Mouse (Mus musculus) heart, embryonic 14.5 days (tissue): ENCODE measurements at regions not wholly inside any gene's neighbourhood (a gene's known extent, or its start where the extent isn't known, plus 50 kb on each side); places are given as distances from the start of the nearest gene placed in this dataset.

Source experiments
- ATAC-seq: fragments of 200-750 bp; cut with Nextera tagmentation; 2 replicates; pipeline ENCODE4 v1.8.0; 2017; ENCODE audit warnings: low read depth, moderate TSS enrichment; ENCODE audit not compliant: insufficient number of reproducible peaks, insufficient read depth, low FRiP score
- H3K27ac ChIP-seq, 2 experiments: fragments of 200-500 bp in 1 of 2; fragments of 300-500 bp in 1 of 2; sonication (generic) in 1 of 2; replicated peaks in 1 of 2; 2 replicates each; pipeline ENCODE4 v1.5.1; 2012 to 2014; ENCODE audit warnings: low read depth in 2 of 2, low read length in 2 of 2, control low read depth in 1 of 2, mild to moderate bottlenecking in 1 of 2, mixed read lengths in 1 of 2; ENCODE audit not compliant: control insufficient read depth in 1 of 2, insufficient read depth in 1 of 2
- H3K27me3 ChIP-seq: fragments of 300-500 bp; sonication (generic); 2 replicates; pipeline ENCODE4 v1.6.1; 2014; ENCODE audit warnings: mild to moderate bottlenecking, low read length, control low read depth; ENCODE audit not compliant: control insufficient read depth, insufficient read depth
- H3K36me3 ChIP-seq: fragments of 300-500 bp; sonication (generic); 2 replicates; pipeline ENCODE4 v1.6.1; 2014; ENCODE audit warnings: mild to moderate bottlenecking, control low read depth, low read length, mixed read lengths; ENCODE audit not compliant: control insufficient read depth, insufficient read depth
- H3K4me1 ChIP-seq, 2 experiments: fragments of 200-500 bp in 1 of 2; fragments of 300-500 bp in 1 of 2; sonication (generic) in 1 of 2; 2 replicates each; pipeline ENCODE4 v1.6.1; 2012 to 2014; ENCODE audit warnings: low read length in 2 of 2, control low read depth in 1 of 2, mixed read lengths in 1 of 2; ENCODE audit not compliant: control insufficient read depth in 2 of 2, insufficient read depth in 2 of 2
- H3K4me2 ChIP-seq: fragments of 300-500 bp; sonication (generic); 2 replicates; pipeline ENCODE4 v1.6.1; 2014; ENCODE audit warnings: mild to moderate bottlenecking, low read length
- H3K4me3 ChIP-seq, 2 experiments: fragments of 200-500 bp in 1 of 2; fragments of 300-500 bp in 1 of 2; sonication (generic) in 1 of 2; 2 replicates each; pipeline ENCODE4 v1.5.1; 2012 to 2014; ENCODE audit warnings: low read length in 2 of 2, mild to moderate bottlenecking in 2 of 2, control low read depth in 1 of 2, low read depth in 1 of 2, moderate library complexity in 1 of 2; ENCODE audit not compliant: control insufficient read depth in 1 of 2, insufficient read depth in 1 of 2
- H3K9ac ChIP-seq: fragments of 300-500 bp; sonication (generic); 2 replicates; pipeline ENCODE4 v1.6.1; 2014; ENCODE audit warnings: mild to moderate bottlenecking, low read length
- H3K9me3 ChIP-seq: fragments of 300-500 bp; sonication (generic); 2 replicates; pipeline ENCODE4 v1.6.1; 2016; ENCODE audit warnings: low read length, control low read depth; ENCODE audit not compliant: control insufficient read depth
- WGBS: fragments of 180-500 bp; shearing (Covaris S2); extraction: QIAGEN DNeasy Blood & Tissue Kit; methylation state at CpG from one replicate; pipeline ENCODE4 v1.1.7; 2014; 5-methylcytosine and 5-hydroxymethylcytosine counted together

- ATAC-seq = no peak
- 71% methylated on average over 7 of the region's 7 CpGs for WGBS
- no peak overlapping the region for H3K4me2 ChIP-seq
- H3K9me3 ChIP-seq = no peaks in the 10 kb centered on the region
- no peaks in the 10 kb centered on the region for H3K36me3 ChIP-seq
- no peak overlapping the region for H3K27ac ChIP-seq
- H3K4me1 ChIP-seq = no peaks in the 10 kb centered on the region
- no peak overlapping the region for H3K9ac ChIP-seq
- H3K27me3 ChIP-seq = no peaks in the 10 kb centered on the region
- H3K4me3 ChIP-seq = no peak overlapping the region
Measured at GRCm38 (mm10) chr10:96293622-96294021, 157.2 kb downstream of the Gm5426 start.

DNA sequence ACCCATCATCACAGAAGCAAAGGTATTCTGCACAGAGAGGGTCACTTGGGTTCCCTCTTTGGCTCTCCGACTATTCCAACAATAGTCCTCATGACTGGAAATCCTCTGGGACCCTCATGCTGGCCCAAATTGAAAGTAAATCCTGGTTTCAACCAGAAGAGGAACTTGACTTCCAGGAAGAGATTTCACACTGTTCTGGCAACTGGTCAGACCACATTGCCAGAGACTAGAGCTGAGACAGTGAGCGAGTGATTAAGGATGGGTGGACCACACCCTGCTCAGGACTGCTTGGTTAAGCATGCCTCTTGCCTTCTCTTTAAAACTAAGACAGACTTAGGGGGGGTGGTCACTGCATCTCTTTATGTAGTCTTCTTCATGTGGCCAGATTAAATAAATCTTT, 158.3 kb downstream of the Gm5426 start:
- WGBS = 66% methylated on average over 2 of the region's 2 CpGs
- Histone ChIP-seq H3K27me3 (no peaks in the 10 kb centered on the region), H3K4me1 (no peaks in the 10 kb centered on the region), H3K9me3 (no peaks in the 10 kb centered on the region), H3K4me2 (no peak overlapping the region), H3K4me3 (no peak overlapping the region), H3K9ac (no peak overlapping the region), H3K36me3 (no peaks in the 10 kb centered on the region), H3K27ac (no peak overlapping the region)
- no peak for ATAC-seq

- H3K4me2 ChIP-seq = no peak overlapping the region
- no peaks in the 10 kb centered on the region for H3K9me3 ChIP-seq
- H3K4me3 ChIP-seq = no peak overlapping the region
- no peaks in the 10 kb centered on the region for H3K36me3 ChIP-seq
- WGBS = 91% methylated on average over 4 of the region's 4 CpGs
- no peak for ATAC-seq
- H3K4me1 ChIP-seq = no peaks in the 10 kb centered on the region
- H3K27ac ChIP-seq = no peak overlapping the region
- H3K9ac ChIP-seq = no peak overlapping the region
- H3K27me3 ChIP-seq = no peaks in the 10 kb centered on the region
Measured at GRCm38 (mm10) chr10:96297658-96298057, 161.3 kb downstream of the Gm5426 start.

DNA sequence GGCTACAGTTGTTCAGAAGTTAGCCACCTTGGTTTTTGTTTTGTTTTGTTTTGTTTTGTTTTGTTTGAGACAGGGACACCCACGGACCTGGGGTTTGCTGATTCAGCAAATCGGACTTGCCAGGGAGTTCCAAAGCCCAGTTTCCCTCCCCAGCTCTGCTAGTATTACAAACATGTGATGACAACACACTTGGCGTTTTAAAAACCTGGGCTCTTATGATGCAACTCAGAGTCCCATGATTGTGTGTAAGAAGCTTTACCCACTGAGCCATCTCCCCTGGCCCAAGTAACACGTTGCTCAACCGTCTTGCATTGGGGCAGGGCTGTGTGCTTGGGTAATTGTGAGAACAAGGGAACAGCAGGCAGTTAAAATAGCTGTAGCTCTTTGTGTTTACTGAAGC, 162.2 kb downstream of the Gm5426 start:
- H3K27me3 ChIP-seq = no peaks in the 10 kb centered on the region
- no peak overlapping the region for H3K4me3 ChIP-seq
- H3K9me3 ChIP-seq = no peaks in the 10 kb centered on the region
- H3K27ac ChIP-seq = no peak overlapping the region
- 77% methylated on average over 5 of the region's 5 CpGs for WGBS
- no peak for ATAC-seq
- H3K9ac ChIP-seq = no peak overlapping the region
- no peaks in the 10 kb centered on the region for H3K36me3 ChIP-seq
- no peak overlapping the region for H3K4me2 ChIP-seq
- no peaks in the 10 kb centered on the region for H3K4me1 ChIP-seq

GRCm38 (mm10) chr10:96305701-96306100, 169.3 kb downstream of the Gm5426 start:
- H3K4me2 ChIP-seq = no peak overlapping the region
- no peaks in the 10 kb centered on the region for H3K36me3 ChIP-seq
- H3K9me3 ChIP-seq = no peaks in the 10 kb centered on the region
- H3K27me3 ChIP-seq = no peaks in the 10 kb centered on the region
- H3K4me1 ChIP-seq = no peaks in the 10 kb centered on the region
- 75% methylated on average over 7 of the region's 7 CpGs for WGBS
- no peak for ATAC-seq
- no peak overlapping the region for H3K9ac ChIP-seq
- no peak overlapping the region for H3K4me3 ChIP-seq
- H3K27ac ChIP-seq = no peak overlapping the region

- ATAC-seq = no peak
- Histone ChIP-seq H3K36me3 (no peaks in the 10 kb centered on the region), H3K9ac (no peak overlapping the region), H3K27ac (no peak overlapping the region), H3K4me1 (no peaks in the 10 kb centered on the region), H3K9me3 (peaks cover 15% of the 10 kb centered on the region), H3K4me3 (no peak overlapping the region), H3K4me2 (no peak overlapping the region), H3K27me3 (no peaks in the 10 kb centered on the region)
- WGBS = 29% methylated on average over 7 of the region's 7 CpGs
Measured at GRCm38 (mm10) chr10:96308713-96309445, 172.5 kb downstream of the Gm5426 start.

GRCm38 (mm10) chr10:96309766-96310165, 173.4 kb downstream of the Gm5426 start:
- peaks cover 17% of the 10 kb centered on the region for H3K9me3 ChIP-seq
- 75% methylated on average over 4 of the region's 4 CpGs for WGBS

DNA sequence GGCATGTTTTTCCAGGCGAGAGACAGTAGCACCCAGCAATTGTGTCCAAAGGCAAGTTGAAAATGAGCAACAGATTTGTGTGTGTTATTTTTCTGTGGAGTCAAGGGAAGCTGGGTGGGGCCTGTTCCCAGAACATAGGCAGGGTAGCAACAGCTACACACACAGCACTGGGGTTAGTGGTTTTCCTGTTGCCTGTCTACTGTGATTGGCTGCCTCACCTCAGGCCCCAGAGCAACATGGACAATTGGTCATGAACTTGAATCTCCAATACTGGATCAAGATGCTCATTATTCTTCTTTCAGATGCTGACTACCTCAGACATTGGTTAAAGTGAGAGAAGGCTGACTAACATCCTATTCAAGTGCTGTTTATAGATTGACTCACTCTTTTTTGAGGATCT, 188.9 kb downstream of the Gm5426 start:
- Histone ChIP-seq H3K4me1 (no peaks in the 10 kb centered on the region), H3K4me2 (no peak overlapping the region), H3K36me3 (no peaks in the 10 kb centered on the region), H3K27me3 (no peaks in the 10 kb centered on the region), H3K9me3 (no peaks in the 10 kb centered on the region), H3K9ac (no peak overlapping the region), H3K27ac (no peak overlapping the region), H3K4me3 (no peak overlapping the region)
- ATAC-seq = no peak
- WGBS = 72% methylated on average over 1 of the region's 1 CpGs

More at GRCm38 (mm10) chr10:96309766-96310165, 173.4 kb downstream of the Gm5426 start:
- no peak overlapping the region for H3K4me2 ChIP-seq
- no peak for ATAC-seq
- no peaks in the 10 kb centered on the region for H3K27me3 ChIP-seq
- no peak overlapping the region for H3K27ac ChIP-seq
- H3K36me3 ChIP-seq = no peaks in the 10 kb centered on the region
- H3K9ac ChIP-seq = no peak overlapping the region
- H3K4me3 ChIP-seq = no peak overlapping the region
- no peaks in the 10 kb centered on the region for H3K4me1 ChIP-seq
